Mouse (Mus musculus): Measurements from ENCODE around the gene Sspo.
"Not testable (repeated sequence)": the region's sequence is repeated elsewhere in the genome, so short reads cannot be mapped to it uniquely, and the experiment has no call there.

Sspo gene

GRCm38 (mm10) chr6:48489741-48490140 is 41.7 kb downstream of the Sspo start:
- DNase-seq, result no peak

- DNase-seq, result peak; percentile 63 to 70
Observed at GRCm38 (mm10) chr6:48491361-48491760, 43.3 kb downstream of the Sspo start.

GRCm38 (mm10) chr6:48493136-48493730 is 45.2 kb downstream of the Sspo start:
- no peak for DNase-seq

- DNase-seq, result no peak
Observed at GRCm38 (mm10) chr6:48497521-48497920, 49.5 kb downstream of the Sspo start.

- no peak for DNase-seq
Observed at GRCm38 (mm10) chr6:48503847-48504240, 55.8 kb downstream of the Sspo start.

- peak; percentile 83 to 87 for DNase-seq
Observed at GRCm38 (mm10) chr6:48504241-48504854, 56.3 kb downstream of the Sspo start.

- no peak for DNase-seq
Observed at GRCm38 (mm10) chr6:48508087-48508486, 60.1 kb downstream of the Sspo start.

GRCm38 (mm10) chr6:48510426-48510825 is 62.4 kb downstream of the Sspo start:
- no peak for DNase-seq

GRCm38 (mm10) chr6:48511861-48512260 is 63.8 kb downstream of the Sspo start:
- no peak for DNase-seq

GRCm38 (mm10) chr6:48524882-48525281 is 76.9 kb downstream of the Sspo start:
- not testable (repeated sequence) for DNase-seq

GRCm38 (mm10) chr6:48527901-48528300 is 79.9 kb downstream of the Sspo start:
- DNase-seq, result no peak

GRCm38 (mm10) chr6:48529261-48529660 is 81.2 kb downstream of the Sspo start:
- DNase-seq, result no peak

- no peak for DNase-seq
Observed at GRCm38 (mm10) chr6:48529871-48530440, 81.9 kb downstream of the Sspo start.

- no peak for DNase-seq
Observed at GRCm38 (mm10) chr6:48530862-48531261, 82.8 kb downstream of the Sspo start.

- DNase-seq, result no peak
Observed at GRCm38 (mm10) chr6:48533475-48533874, 85.4 kb downstream of the Sspo start.

GRCm38 (mm10) chr6:48534913-48535312 is 86.9 kb downstream of the Sspo start:
- DNase-seq, result no peak

GRCm38 (mm10) chr6:48536091-48536490 is 88.1 kb downstream of the Sspo start:
- no peak for DNase-seq

GRCm38 (mm10) chr6:48537105-48537954 is 89.3 kb downstream of the Sspo start, which contains the start of gene Atp6v0e2:
TSS of gene Atp6v0e2 (plus strand) at chr6:48537615.
- DNase-seq, result peak; percentile 77 to 87

- DNase-seq, result peak; percentile 61 to 72
Observed at GRCm38 (mm10) chr6:48538841-48539737, 91.1 kb downstream of the Sspo start.

- no peak for DNase-seq
Observed at GRCm38 (mm10) chr6:48539860-48540259, 91.8 kb downstream of the Sspo start.

- no peak for DNase-seq
Observed at GRCm38 (mm10) chr6:48540721-48541120, 92.7 kb downstream of the Sspo start.
